Mouse (Mus musculus): ENCODE data around the gene Pom121l2. TPM values are rescaled to one million over a fixed set of nuclear protein-coding genes. Genes with fewer than 3 reads are reported as not detected.

The Pom121l2 gene
- total RNA-seq, 2 experiments from 2014 or later: 0.19 TPM; not detected in 1

Small RNA genes lying within 50 kb of the gene (microRNA-seq; reads per million reads assigned to microRNA genes)
- gene Gm44390: 0 reads per million in 2 experiments

Other genes starting within 250 kb of the Pom121l2 start
- gene Hist1h4j, start 246.1 kb upstream of the Pom121l2 start, total RNA-seq (2021): 10 to 100 TPM; 14.3 to 15.3 TPM
- 100 to 1,000 TPM; 229 to 266 TPM for gene Hist1h4k, start 230.7 kb upstream of the Pom121l2 start, total RNA-seq (2021)
- gene Hist1h2ak, start 227.4 kb upstream of the Pom121l2 start, total RNA-seq (2021): 10 to 100 TPM; 17.1 to 19.9 TPM
- 10 to 100 TPM; 18.8 to 20.0 TPM for gene Hist1h2bn, start 227.1 kb upstream of the Pom121l2 start, total RNA-seq (2021)
- 10 to 100 TPM; 10.5 to 20.6 TPM for gene Hist1h1b, start 200.6 kb upstream of the Pom121l2 start, total RNA-seq (2021)
- 10 to 100 TPM; 59.5 to 93.2 TPM for gene Hist1h3i, start 197.8 kb upstream of the Pom121l2 start, total RNA-seq (2021)
- 1 to 10 TPM; 1.7 to 1.8 TPM for gene Hist1h2an, start 194.0 kb upstream of the Pom121l2 start, total RNA-seq (2021)
- 10 to 100 TPM; 12.3 to 16.4 TPM for gene Hist1h2bp, start 193.7 kb upstream of the Pom121l2 start, total RNA-seq (2021)
- 10 to 100 TPM; 47.8 to 64.2 TPM for gene Hist1h2bq, start 171.0 kb upstream of the Pom121l2 start, total RNA-seq (2021)
- gene Hist1h2ao, start 170.7 kb upstream of the Pom121l2 start, total RNA-seq (2021): 10 to 100 TPM; 28.2 to 31.2 TPM
- gene Hist1h4m, start 169.4 kb upstream of the Pom121l2 start, total RNA-seq (2021): 100 to 1,000 TPM; 159 to 222 TPM
- gene Hist1h4n, start 149.0 kb upstream of the Pom121l2 start, total RNA-seq (2021): 10 to 100 TPM; 30.8 to 35.7 TPM
- gene Hist1h2ap, start 147.7 kb upstream of the Pom121l2 start, total RNA-seq (2021): 10 to 100 TPM; 20.7 to 37.1 TPM
- gene Hist1h2br, start 147.5 kb upstream of the Pom121l2 start, total RNA-seq (2021): 10 to 100 TPM; 48.0 to 64.3 TPM
- gene Zfp184, start 36.1 kb upstream of the Pom121l2 start, total RNA-seq (2021): 1 to 10 TPM; 3.4 to 3.8 TPM
- under 1 TPM in 1 of 2 experiments, not detected in 1; 0.46 TPM for gene Prss16, start 28.5 kb downstream of the Pom121l2 start, total RNA-seq (2021)
- gene Hist1h2ah, start 54.4 kb downstream of the Pom121l2 start, total RNA-seq (2021): 10 to 100 TPM; 60.0 to 62.5 TPM
- 10 to 100 TPM; 22.2 to 42.1 TPM for gene Hist1h2bk, start 54.7 kb downstream of the Pom121l2 start, total RNA-seq (2021)
- 10 to 100 TPM; 42.3 to 60.3 TPM for gene Hist1h4i, start 60.2 kb downstream of the Pom121l2 start, total RNA-seq (2021)
- 10 to 100 TPM; 26.7 to 27.2 TPM for gene Hist1h2ag, start 61.8 kb downstream of the Pom121l2 start, total RNA-seq (2021)
- 10 to 100 TPM; 17.3 to 22.7 TPM for gene Hist1h2bj, start 62.0 kb downstream of the Pom121l2 start, total RNA-seq (2021)
- gene Vmn1r188, start 103.2 kb downstream of the Pom121l2 start, total RNA-seq (2021): not detected
- gene Vmn1r189, start 124.6 kb downstream of the Pom121l2 start, total RNA-seq (2021): not detected
- gene Vmn1r191, start 202.8 kb downstream of the Pom121l2 start, total RNA-seq (2021): not detected
- not detected for gene Vmn1r192, start 209.9 kb downstream of the Pom121l2 start, total RNA-seq (2021)
- gene Vmn1r193, start 242.0 kb downstream of the Pom121l2 start, total RNA-seq (2021): not detected